Mouse (Mus musculus) heart, embryonic 13.5 days (tissue): ENCODE data around the gene Nrip3. TPM values are rescaled to one million over a fixed set of nuclear protein-coding genes. Genes with fewer than 3 reads are reported as not detected.

ENCODE experiments used
- ATAC-seq: fragments of 200-750 bp; cut with Nextera tagmentation; 2 replicates; pipeline ENCODE4 v1.8.0; 2017; ENCODE audit warnings: moderate TSS enrichment; ENCODE audit not compliant: insufficient number of reproducible peaks, low FRiP score, low TSS enrichment; ENCODE audit errors: extremely low read depth
- H3K27ac ChIP-seq: fragments of 300-500 bp; sonication (generic); replicated peaks from 2 replicates; pipeline ENCODE4 v1.5.1; 2015; ENCODE audit warnings: moderate library complexity, mild to moderate bottlenecking, inconsistent platforms
- H3K27me3 ChIP-seq: fragments of 300-500 bp; sonication (generic); replicated peaks from 2 replicates; pipeline ENCODE4 v1.6.1; 2015; ENCODE audit warnings: mild to moderate bottlenecking, inconsistent platforms
- H3K36me3 ChIP-seq: fragments of 300-500 bp; sonication (generic); 2 replicates; pipeline ENCODE4 v1.6.1; 2015; ENCODE audit warnings: mild to moderate bottlenecking, inconsistent platforms
- H3K4me1 ChIP-seq: fragments of 300-500 bp; sonication (generic); 2 replicates; pipeline ENCODE4 v1.6.1; 2015; ENCODE audit warnings: inconsistent platforms
- H3K4me2 ChIP-seq: fragments of 300-500 bp; sonication (generic); 2 replicates; pipeline ENCODE4 v1.6.1; 2015; ENCODE audit warnings: inconsistent platforms, mild to moderate bottlenecking, moderate library complexity
- H3K4me3 ChIP-seq: fragments of 300-500 bp; sonication (generic); 2 replicates; pipeline ENCODE4 v1.5.1; 2015; ENCODE audit warnings: moderate library complexity, mild to moderate bottlenecking, inconsistent platforms
- H3K9ac ChIP-seq: fragments of 300-500 bp; sonication (generic); 2 replicates; pipeline ENCODE4 v1.6.1; 2015; ENCODE audit warnings: inconsistent platforms, mild to moderate bottlenecking, moderate library complexity
- H3K9me3 ChIP-seq: fragments of 300-500 bp; sonication (generic); 2 replicates; pipeline ENCODE4 v1.6.1; 2016; ENCODE audit warnings: inconsistent platforms
- WGBS: fragments of 180-500 bp; shearing (Covaris S2); methylation state at CpG from one replicate; pipeline ENCODE4 v1.1.7; 2015; ENCODE audit warnings: mixed read lengths; 5-methylcytosine and 5-hydroxymethylcytosine counted together
- polyA plus RNA-seq: library from polyadenylated mRNA; unstranded; fragments of >200 nt; fragmentation: Nextera tagmentation; extraction: Ambion mirVana; gene quantifications from 2 replicates; pipeline ENCODE4 v1.2.1, GENCODE M21; 2015

Nrip3 gene
- polyA plus RNA-seq, 1 experiment from 2014 or later: 0.33 TPM

DNA sequence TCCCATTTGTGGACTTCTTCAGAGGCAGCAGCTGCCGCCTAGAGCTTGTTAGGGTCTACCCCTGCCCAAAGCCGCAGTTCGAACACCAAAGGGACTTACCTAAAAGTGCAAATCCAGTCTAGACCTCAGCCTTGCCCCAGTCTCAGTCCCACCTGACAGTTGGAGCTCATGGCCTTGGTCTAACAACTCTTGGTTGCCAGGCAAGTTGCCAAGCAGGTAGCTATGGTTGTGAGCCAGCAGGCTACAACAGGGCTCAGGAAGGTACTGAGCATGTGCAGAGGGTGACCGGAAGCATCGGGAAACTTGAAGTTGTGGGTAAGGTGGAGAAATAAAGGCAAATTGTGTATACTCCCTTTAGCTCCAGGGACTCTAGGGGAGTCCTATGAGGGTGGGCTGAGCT is 58.1 kb downstream of the Nrip3 start, which contains the start of gene BC051019:
Gene BC051019 (minus strand): TSS at position 154 of the 400 bp plus-strand sequence.
- Histone ChIP-seq H3K27me3 (no peaks in the 10 kb centered on the region), H3K9ac (no peak within 1 kb of the TSS), H3K4me1 (0 out of 2 replicates have a peak, but pooled peaks cover under 1% of the 10 kb centered on the region), H3K4me3 (no peak within 1 kb of the TSS), H3K9me3 (no peaks in the 10 kb centered on the region), H3K36me3 (no peaks in the 10 kb centered on the region), H3K27ac (no peak within 1 kb of the TSS), H3K4me2 (no peak within 1 kb of the TSS)
- no peak for ATAC-seq
- WGBS: 90% methylated on average over 5 of the region's 5 CpGs

GRCm38 (mm10) chr7:109723114-109723513 is 58.7 kb downstream of the Nrip3 start:
- 91% methylated on average over 8 of the region's 8 CpGs for WGBS
- H3K4me2 ChIP-seq: no peak overlapping the region
- no peaks in the 10 kb centered on the region for H3K36me3 ChIP-seq
- no peaks in the 10 kb centered on the region for H3K4me1 ChIP-seq
- no peaks in the 10 kb centered on the region for H3K27me3 ChIP-seq
- no peak overlapping the region for H3K4me3 ChIP-seq
- no peak overlapping the region for H3K9ac ChIP-seq
- no peak overlapping the region for H3K27ac ChIP-seq
- no peak for ATAC-seq
- no peaks in the 10 kb centered on the region for H3K9me3 ChIP-seq

DNA sequence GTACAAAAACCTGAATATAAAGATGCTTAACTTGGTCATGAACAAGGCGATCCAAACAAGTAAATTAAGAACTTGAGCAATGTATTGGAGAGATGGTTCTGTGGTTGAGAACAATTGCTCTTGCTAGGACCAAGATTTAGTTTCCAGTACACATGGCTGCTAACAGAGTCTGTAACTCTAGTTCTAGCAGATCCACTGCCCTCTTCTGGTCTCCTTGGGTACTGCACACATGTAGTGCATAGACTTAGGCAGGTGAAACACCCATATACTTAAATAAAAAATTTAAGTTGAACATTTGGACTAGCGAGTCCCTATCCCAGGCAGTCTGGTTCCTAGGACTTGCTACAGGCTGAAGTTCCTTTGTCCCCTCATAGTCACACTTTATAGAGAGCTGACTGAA is 59.2 kb downstream of the Nrip3 start:
- no peaks in the 10 kb centered on the region for H3K36me3 ChIP-seq
- no peak overlapping the region for H3K4me2 ChIP-seq
- no peak overlapping the region for H3K9ac ChIP-seq
- H3K27ac ChIP-seq: no peak overlapping the region
- no peak overlapping the region for H3K4me3 ChIP-seq
- H3K9me3 ChIP-seq: no peaks in the 10 kb centered on the region
- WGBS: 99% methylated on average over 2 of the region's 2 CpGs
- H3K4me1 ChIP-seq: no peaks in the 10 kb centered on the region
- no peaks in the 10 kb centered on the region for H3K27me3 ChIP-seq
- no peak for ATAC-seq

DNA sequence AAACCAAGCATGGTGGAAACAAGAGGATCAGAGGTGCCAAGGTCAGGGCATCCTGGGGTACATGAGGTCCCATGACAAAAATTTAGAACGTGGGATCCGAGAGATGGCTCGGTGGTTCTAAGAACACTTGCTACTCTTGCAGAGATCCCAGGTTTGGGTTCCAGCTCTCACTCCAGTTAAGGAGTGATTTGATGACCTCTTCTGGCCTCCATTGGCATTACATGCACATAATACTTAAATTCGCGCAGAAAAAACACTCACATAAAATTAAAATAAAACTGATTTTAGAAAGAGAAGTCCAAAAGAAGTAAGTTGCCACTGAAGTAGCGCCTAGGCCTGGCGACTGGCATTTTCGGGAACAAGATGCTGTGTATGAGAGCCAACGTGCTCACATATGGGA is 62.5 kb downstream of the Nrip3 start:
- Histone ChIP-seq H3K9ac (no peak overlapping the region), H3K9me3 (no peaks in the 10 kb centered on the region), H3K4me3 (no peak overlapping the region), H3K27ac (no peak overlapping the region), H3K4me2 (no peak overlapping the region), H3K36me3 (no peaks in the 10 kb centered on the region), H3K27me3 (no peaks in the 10 kb centered on the region), H3K4me1 (no peaks in the 10 kb centered on the region)
- no peak for ATAC-seq
- 56% methylated on average over 9 of the region's 9 CpGs for WGBS

- Histone ChIP-seq H3K9ac (no peak overlapping the region), H3K4me3 (no peak overlapping the region), H3K27me3 (no peaks in the 10 kb centered on the region), H3K27ac (no peak overlapping the region), H3K4me1 (peaks cover 27% of the 10 kb centered on the region), H3K4me2 (no peak overlapping the region), H3K36me3 (peaks cover 35% of the 10 kb centered on the region), H3K9me3 (no peaks in the 10 kb centered on the region)
- 80% methylated on average over 2 of the region's 2 CpGs for WGBS
- no peak for ATAC-seq
These were observed 68.3 kb downstream of the Nrip3 start for GRCm38 (mm10) chr7:109713434-109713982.

DNA sequence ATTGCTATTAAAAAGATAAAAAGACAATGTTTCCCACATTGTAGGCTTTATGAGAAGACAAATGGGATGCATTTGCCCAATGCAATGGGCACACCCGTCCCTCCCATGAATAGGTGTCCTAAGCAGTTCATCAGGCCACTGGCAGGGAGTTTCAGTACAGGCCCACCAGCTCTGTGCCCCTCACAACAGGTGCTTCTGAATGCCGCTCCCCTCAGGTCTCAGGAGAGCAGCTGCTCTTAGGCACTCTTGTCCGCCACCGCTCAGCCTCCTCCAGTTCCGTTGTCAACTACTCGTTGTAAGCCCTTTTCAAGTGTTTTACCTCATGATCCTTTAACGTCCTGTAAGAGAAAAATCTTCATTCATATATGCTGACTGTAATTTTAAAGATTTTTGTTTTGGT is 69.6 kb downstream of the Nrip3 start:
- Histone ChIP-seq H3K9ac (no peak overlapping the region), H3K9me3 (no peaks in the 10 kb centered on the region), H3K27me3 (no peaks in the 10 kb centered on the region), H3K4me1 (peaks cover 41% of the 10 kb centered on the region), H3K36me3 (peaks cover 41% of the 10 kb centered on the region), H3K4me3 (no peak overlapping the region), H3K4me2 (no peak overlapping the region), H3K27ac (no peak overlapping the region)
- ATAC-seq: no peak
- 89% methylated on average over 7 of the region's 7 CpGs for WGBS

GRCm38 (mm10) chr7:109710069-109710468 is 71.8 kb downstream of the Nrip3 start:
- no peak overlapping the region for H3K9ac ChIP-seq
- H3K4me2 ChIP-seq: no peak overlapping the region
- peak overlapping the region; percentile 82 for H3K27ac ChIP-seq
- no peaks in the 10 kb centered on the region for H3K27me3 ChIP-seq
- H3K36me3 ChIP-seq: peaks cover 41% of the 10 kb centered on the region
- no peak overlapping the region for H3K4me3 ChIP-seq
- no peaks in the 10 kb centered on the region for H3K9me3 ChIP-seq
- WGBS: 18% methylated on average over 1 of the region's 1 CpGs
- peaks cover 42% of the 10 kb centered on the region for H3K4me1 ChIP-seq
- ATAC-seq: no peak

GRCm38 (mm10) chr7:109708961-109709382 is 72.9 kb downstream of the Nrip3 start:
- no peaks in the 10 kb centered on the region for H3K27me3 ChIP-seq
- peaks cover 41% of the 10 kb centered on the region for H3K36me3 ChIP-seq
- no peak overlapping the region for H3K9ac ChIP-seq
- no peaks in the 10 kb centered on the region for H3K9me3 ChIP-seq
- WGBS: 17% methylated on average over 3 of the region's 3 CpGs
- no peak overlapping the region for H3K4me2 ChIP-seq
- H3K4me1 ChIP-seq: peaks cover 53% of the 10 kb centered on the region
- ATAC-seq: no peak
- no peak overlapping the region for H3K4me3 ChIP-seq
- peak overlapping the region; percentile 82 for H3K27ac ChIP-seq

Other genes with a start within 250 kb of the Nrip3 start
- 30.2 and 30.6 TPM in 2 replicates for gene St5, start 78.4 kb downstream of the Nrip3 start, polyA plus RNA-seq
- 29.4 and 33.8 TPM in 2 replicates for gene Akip1, start 78.3 kb downstream of the Nrip3 start, polyA plus RNA-seq
- gene BC051019, start 58.2 kb downstream of the Nrip3 start, polyA plus RNA-seq: 0.09 and 0.12 TPM in 2 replicates
- gene Ascl3, start 50.3 kb downstream of the Nrip3 start, polyA plus RNA-seq: not detected in 2 replicates
- gene Tmem9b, start 29.1 kb downstream of the Nrip3 start, polyA plus RNA-seq: 53.9 and 56.6 TPM in 2 replicates
- gene Scube2, start 83.7 kb upstream of the Nrip3 start, polyA plus RNA-seq: 7.6 and 8.6 TPM in 2 replicates
- gene Dennd5a, start 178.4 kb upstream of the Nrip3 start, polyA plus RNA-seq: 30.0 and 34.9 TPM in 2 replicates
- gene Tmem41b, start 204.9 kb upstream of the Nrip3 start, polyA plus RNA-seq: 42.6 and 47.7 TPM in 2 replicates
- gene Ipo7, start 236.2 kb upstream of the Nrip3 start, polyA plus RNA-seq: 32.9 and 34.5 TPM in 2 replicates